Mouse (Mus musculus) CD8-positive naive resting alpha-beta T cell, adult 2 months (primary cell): ENCODE data around the gene Olfr1513.
"Not testable (repeated sequence)": the region's sequence is repeated elsewhere in the genome, so short reads cannot be mapped to it uniquely, and the experiment has no call there.

Source experiments
- DNase-seq, 2 experiments: peaks; one replicate each; pipeline ENCODE4 v3.0.0; 2022; ENCODE audit warnings: low read depth in 2 of 2, low spot score in 2 of 2

Gene Olfr1513

GRCm38 (mm10) chr14:52310906-52311305 is 45.3 kb downstream of the Olfr1513 start:
- DNase-seq = no peak

GRCm38 (mm10) chr14:52310343-52310742 is 45.9 kb downstream of the Olfr1513 start:
- not testable (repeated sequence) for DNase-seq

GRCm38 (mm10) chr14:52306100-52306499 is 50.1 kb downstream of the Olfr1513 start:
- no peak for DNase-seq

- peak; percentile 80 for DNase-seq
These were observed 51.5 kb downstream of the Olfr1513 start, which contains the start of gene Mettl3 for GRCm38 (mm10) chr14:52304644-52305271. Gene Mettl3 (minus strand): TSS chr14:52305128.

GRCm38 (mm10) chr14:52303517-52303916 is 52.7 kb downstream of the Olfr1513 start:
- DNase-seq = not testable (repeated sequence)
